Mouse (Mus musculus): ENCODE measurements around the gene Ankrd54. TPM values are rescaled to one million over a fixed set of nuclear protein-coding genes. Genes with fewer than 3 reads are reported as not detected.
A peak's percentile ranks its signal among the peaks of the same experiment; 100 is the strongest.

Gene Ankrd54
- polyA plus RNA-seq, 1 experiment from 2014 or later: 65.6 TPM

DNA sequence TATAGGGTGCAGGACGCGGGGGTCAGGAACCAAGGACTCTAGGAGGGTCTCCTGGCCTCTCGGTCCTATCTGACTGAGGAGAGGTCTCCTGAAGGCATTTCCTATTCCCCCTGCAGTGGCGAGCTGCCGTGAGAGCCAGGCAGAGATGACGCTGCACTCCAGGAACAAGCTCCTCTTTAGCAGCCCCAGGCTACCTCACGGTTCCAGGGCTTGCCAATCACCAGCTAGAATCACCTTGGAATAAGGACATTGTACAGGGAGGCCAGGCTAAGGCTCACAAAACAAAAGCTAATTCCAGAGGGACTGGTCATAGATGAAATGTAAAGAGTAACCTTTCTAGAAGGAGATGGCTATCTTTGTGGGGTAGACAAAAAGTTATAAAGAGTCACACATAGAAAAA lies 6.1 kb downstream of the Ankrd54 start:
- Histone ChIP-seq H3K27me3 (ENCODE audit: control insufficient read depth, insufficient read depth, low read length) (no peaks in the 10 kb centered on the region), H3K27ac (ENCODE audit: low read depth, low read length) (no peak overlapping the region), H3K4me1 (ENCODE audit: control insufficient read depth, insufficient read depth, low read length) (no peaks in the 10 kb centered on the region), H3K9me3 (ENCODE audit: control insufficient read depth, low read length) (no peaks in the 10 kb centered on the region), H3K4me3 (ENCODE audit: low read depth, low read length) (no peak overlapping the region), H3K4me2 (ENCODE audit: low read depth) (no peak overlapping the region), H3K36me3 (ENCODE audit: control insufficient read depth, insufficient read depth, low read length) (peaks cover 20% of the 10 kb centered on the region), H3K9ac (ENCODE audit: low read length) (no peak overlapping the region)
- no peak for DNase-seq (ENCODE audit: low spot score)
- WGBS: 90% methylated on average over 7 of the region's 7 CpGs
- no peak for ATAC-seq (ENCODE audit: insufficient read depth, low FRiP score, low TSS enrichment)

DNA sequence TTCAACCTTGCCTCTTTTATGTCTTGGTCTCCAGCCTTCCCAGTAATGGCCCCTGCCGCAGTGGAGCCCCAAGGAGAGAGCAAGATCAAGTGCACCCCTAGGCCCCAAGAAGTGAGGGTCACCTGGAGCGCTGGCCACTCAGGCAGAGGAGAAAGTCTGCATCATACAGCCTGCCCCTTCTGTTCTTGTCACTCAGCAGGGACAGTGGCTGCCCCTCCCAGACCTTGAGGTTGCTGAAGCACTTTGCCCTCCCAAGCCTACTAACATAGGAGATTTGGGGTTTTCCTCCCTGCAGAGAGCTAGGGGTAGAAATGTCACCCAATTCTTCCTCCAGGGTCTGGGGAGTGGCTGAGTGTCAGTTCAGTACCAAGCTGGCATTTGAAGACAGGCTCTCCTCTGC lies 10.3 kb downstream of the Ankrd54 start:
- H3K27ac ChIP-seq (ENCODE audit: low read depth, low read length): no peak overlapping the region
- H3K9me3 ChIP-seq (ENCODE audit: control insufficient read depth, low read length): no peaks in the 10 kb centered on the region
- no peak overlapping the region for H3K9ac ChIP-seq (ENCODE audit: low read length)
- no peak overlapping the region for H3K4me2 ChIP-seq (ENCODE audit: low read depth)
- H3K4me1 ChIP-seq (ENCODE audit: control insufficient read depth, insufficient read depth, low read length): peaks cover 3% of the 10 kb centered on the region; the same call in 1 of the 2 replicates
- ATAC-seq (ENCODE audit: insufficient read depth, low FRiP score, low TSS enrichment) (no peak), DNase-seq (ENCODE audit: low spot score) (no peak)
- no peaks in the 10 kb centered on the region for H3K27me3 ChIP-seq (ENCODE audit: control insufficient read depth, insufficient read depth, low read length)
- H3K4me3 ChIP-seq (ENCODE audit: low read depth, low read length): no peak overlapping the region
- peaks cover 16% of the 10 kb centered on the region for H3K36me3 ChIP-seq (ENCODE audit: control insufficient read depth, insufficient read depth, low read length)
- WGBS: 77% methylated on average over 2 of the region's 2 CpGs

DNA sequence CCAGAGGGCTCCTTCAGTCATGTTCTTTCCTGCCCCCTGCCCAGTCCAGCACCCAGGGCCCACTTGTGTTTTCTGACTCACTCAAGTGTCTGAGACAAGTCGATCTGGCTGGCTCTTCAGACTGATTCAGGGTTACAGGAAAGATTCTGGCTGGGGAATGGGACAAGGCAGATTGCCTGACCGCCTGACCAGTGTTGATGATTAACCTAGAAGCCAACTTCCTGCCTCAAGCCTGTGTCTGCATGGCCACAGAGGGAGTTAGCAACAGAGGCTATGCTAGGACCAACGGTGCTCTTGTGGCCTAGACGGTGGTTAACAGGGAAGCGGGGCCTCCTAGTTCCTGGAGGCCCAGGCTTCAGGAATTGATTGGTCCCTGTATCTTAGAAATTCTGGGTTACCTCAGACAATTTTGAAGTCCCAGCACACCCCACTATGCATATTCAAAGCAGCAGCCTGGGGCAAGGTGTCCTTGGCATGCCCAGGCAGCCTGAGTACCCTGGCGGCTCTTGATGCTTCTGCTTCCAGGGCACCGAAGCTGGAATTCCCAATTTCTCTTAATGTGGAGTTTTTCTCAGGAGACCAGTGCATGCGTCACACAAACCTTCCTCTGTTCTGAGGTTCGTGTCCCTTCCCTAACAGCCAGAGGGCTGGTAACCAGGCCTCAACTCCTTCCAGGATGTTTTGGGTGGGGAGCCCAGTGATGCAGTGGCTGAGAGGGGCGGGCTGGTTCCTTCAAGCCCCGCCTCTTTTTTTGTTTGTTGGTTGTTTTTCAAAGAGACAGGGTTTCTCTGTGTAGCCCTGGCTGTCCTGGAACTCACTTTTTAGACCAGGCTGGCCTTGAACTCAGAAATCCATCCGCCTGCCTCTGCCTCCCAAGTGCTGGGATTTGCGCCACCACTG lies 11.0 kb downstream of the Ankrd54 start:
- DNase-seq (ENCODE audit: low spot score): no peak
- H3K4me3 ChIP-seq (ENCODE audit: low read depth, low read length): no peak overlapping the region
- H3K4me2 ChIP-seq (ENCODE audit: low read depth): no peak overlapping the region
- H3K27me3 ChIP-seq (ENCODE audit: control insufficient read depth, insufficient read depth, low read length): no peaks in the 10 kb centered on the region
- no peak for ATAC-seq (ENCODE audit: insufficient read depth, low FRiP score, low TSS enrichment)
- peaks cover 3% of the 10 kb centered on the region; the same call in 1 of the 2 replicates for H3K4me1 ChIP-seq (ENCODE audit: control insufficient read depth, insufficient read depth, low read length)
- H3K27ac ChIP-seq (ENCODE audit: low read depth, low read length): no peak overlapping the region
- 77% methylated on average over 13 of the region's 13 CpGs for WGBS
- peaks cover 16% of the 10 kb centered on the region for H3K36me3 ChIP-seq (ENCODE audit: control insufficient read depth, insufficient read depth, low read length)
- no peaks in the 10 kb centered on the region for H3K9me3 ChIP-seq (ENCODE audit: control insufficient read depth, low read length)
- no peak overlapping the region for H3K9ac ChIP-seq (ENCODE audit: low read length)

DNA sequence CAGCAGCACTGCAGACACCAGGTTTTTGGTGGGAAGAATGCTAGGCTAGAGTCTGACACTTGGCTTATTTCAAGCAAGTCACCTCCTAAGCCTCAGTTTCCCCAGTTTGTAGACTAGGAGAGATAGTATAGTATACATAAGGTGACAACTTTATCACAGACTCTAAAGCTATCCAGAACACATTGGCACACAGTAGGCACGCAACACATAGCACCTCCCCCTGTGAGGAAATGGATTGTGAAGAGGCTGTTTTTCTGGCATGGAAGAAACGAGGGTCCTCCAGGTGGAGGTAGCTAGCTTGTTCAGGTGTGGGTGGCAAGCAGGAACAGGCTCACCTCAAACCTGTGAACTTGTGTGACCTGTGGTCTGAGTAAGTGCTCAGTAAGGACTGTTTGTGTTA lies 11.7 kb downstream of the Ankrd54 start:
- no peak overlapping the region for H3K4me2 ChIP-seq (ENCODE audit: low read depth)
- no peak overlapping the region for H3K27ac ChIP-seq (ENCODE audit: low read depth, low read length)
- H3K9ac ChIP-seq (ENCODE audit: low read length): no peak overlapping the region
- WGBS: 84% methylated on average over 2 of the region's 2 CpGs
- peaks cover 3% of the 10 kb centered on the region; the same call in 1 of the 2 replicates for H3K4me1 ChIP-seq (ENCODE audit: control insufficient read depth, insufficient read depth, low read length)
- DNase-seq (ENCODE audit: low spot score) (no peak), ATAC-seq (ENCODE audit: insufficient read depth, low FRiP score, low TSS enrichment) (no peak)
- H3K36me3 ChIP-seq (ENCODE audit: control insufficient read depth, insufficient read depth, low read length): peaks cover 16% of the 10 kb centered on the region
- H3K9me3 ChIP-seq (ENCODE audit: control insufficient read depth, low read length): no peaks in the 10 kb centered on the region
- H3K4me3 ChIP-seq (ENCODE audit: low read depth, low read length): no peak overlapping the region
- H3K27me3 ChIP-seq (ENCODE audit: control insufficient read depth, insufficient read depth, low read length): no peaks in the 10 kb centered on the region

DNA sequence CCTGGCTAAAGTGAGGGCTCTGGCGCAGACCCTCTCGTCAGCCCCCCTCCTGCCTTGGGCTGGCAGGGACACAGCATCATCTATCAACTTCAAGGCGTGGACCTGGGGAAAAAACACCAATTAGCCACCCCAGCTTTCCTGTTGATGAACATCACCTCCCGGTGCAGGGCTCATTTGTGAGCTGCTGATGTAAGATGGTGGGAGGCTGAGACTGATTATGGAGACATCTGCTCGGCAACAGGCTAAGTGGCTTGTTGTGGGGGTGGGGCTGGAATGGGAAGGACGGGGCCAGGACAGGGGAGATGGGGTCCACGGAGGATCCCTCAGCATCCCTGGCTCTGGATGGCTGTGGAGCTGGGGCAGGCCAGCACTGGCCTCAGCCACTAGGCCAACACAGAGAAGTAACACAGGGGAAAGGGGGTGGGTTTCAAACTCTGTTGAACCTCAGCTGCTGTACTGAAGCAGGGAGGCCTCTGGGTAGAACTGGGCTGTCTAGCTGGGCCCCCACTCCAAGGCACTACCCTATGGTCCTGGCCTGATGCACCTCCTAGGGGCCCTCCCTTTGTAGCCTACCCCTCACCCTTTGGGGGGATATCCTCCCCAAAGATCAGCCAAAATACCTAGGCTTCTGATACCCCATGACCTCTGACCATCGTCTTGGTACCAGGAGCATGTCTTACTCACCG lies 12.4 kb downstream of the Ankrd54 start:
- no peak for DNase-seq (ENCODE audit: low spot score)
- 56% methylated on average over 9 of the region's 9 CpGs for WGBS
- ATAC-seq (ENCODE audit: insufficient read depth, low FRiP score, low TSS enrichment): 0 out of 2 replicates have a peak, but pooled peaks have one; percentile 48
- Histone ChIP-seq H3K9me3 (ENCODE audit: control insufficient read depth, low read length) (no peaks in the 10 kb centered on the region), H3K36me3 (ENCODE audit: control insufficient read depth, insufficient read depth, low read length) (peaks cover 13% of the 10 kb centered on the region), H3K4me1 (ENCODE audit: control insufficient read depth, insufficient read depth, low read length) (peaks cover 3% of the 10 kb centered on the region; the same call in 1 of the 2 replicates), H3K9ac (ENCODE audit: low read length) (no peak overlapping the region; the same call in 1 of the 2 replicates), H3K27me3 (ENCODE audit: control insufficient read depth, insufficient read depth, low read length) (no peaks in the 10 kb centered on the region), H3K27ac (ENCODE audit: low read depth, low read length) (no peak overlapping the region), H3K4me2 (ENCODE audit: low read depth) (no peak overlapping the region), H3K4me3 (ENCODE audit: low read depth, low read length) (no peak overlapping the region)

DNA sequence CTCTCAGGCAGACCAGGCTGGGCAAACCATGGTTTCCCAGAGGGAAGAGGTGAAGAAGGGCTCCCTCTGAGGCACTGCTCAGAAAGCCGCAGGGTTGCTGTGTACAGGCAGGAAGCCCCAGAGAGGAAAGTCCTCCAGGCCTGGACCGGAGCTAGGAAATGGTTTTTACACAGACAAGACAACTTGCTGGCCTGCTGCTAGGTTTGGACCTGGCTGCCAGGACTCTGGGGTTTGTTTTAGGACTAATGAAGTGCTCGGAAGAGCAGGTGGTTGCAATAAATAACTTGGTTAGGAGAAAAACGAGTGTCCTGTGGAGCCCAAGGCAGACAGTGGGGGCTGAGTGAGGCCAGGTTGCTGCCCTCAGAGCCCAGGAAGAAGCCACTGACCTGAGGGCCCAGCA lies 14.5 kb downstream of the Ankrd54 start:
- Histone ChIP-seq H3K36me3 (ENCODE audit: control insufficient read depth, insufficient read depth, low read length) (no peaks in the 10 kb centered on the region; the same call in 1 of the 2 replicates), H3K4me1 (ENCODE audit: control insufficient read depth, insufficient read depth, low read length) (peaks cover 11% of the 10 kb centered on the region; the same call in 1 of the 2 replicates), H3K27me3 (ENCODE audit: control insufficient read depth, insufficient read depth, low read length) (peaks cover 7% of the 10 kb centered on the region), H3K27ac (ENCODE audit: low read depth, low read length) (no peak overlapping the region), H3K4me3 (ENCODE audit: low read depth, low read length) (no peak overlapping the region), H3K4me2 (ENCODE audit: low read depth) (no peak overlapping the region), H3K9me3 (ENCODE audit: control insufficient read depth, low read length) (no peaks in the 10 kb centered on the region), H3K9ac (ENCODE audit: low read length) (no peak overlapping the region)
- ATAC-seq (ENCODE audit: insufficient read depth, low FRiP score, low TSS enrichment) (no peak), DNase-seq (ENCODE audit: low spot score) (no peak)
- WGBS: 60% methylated on average over 4 of the region's 4 CpGs

DNA sequence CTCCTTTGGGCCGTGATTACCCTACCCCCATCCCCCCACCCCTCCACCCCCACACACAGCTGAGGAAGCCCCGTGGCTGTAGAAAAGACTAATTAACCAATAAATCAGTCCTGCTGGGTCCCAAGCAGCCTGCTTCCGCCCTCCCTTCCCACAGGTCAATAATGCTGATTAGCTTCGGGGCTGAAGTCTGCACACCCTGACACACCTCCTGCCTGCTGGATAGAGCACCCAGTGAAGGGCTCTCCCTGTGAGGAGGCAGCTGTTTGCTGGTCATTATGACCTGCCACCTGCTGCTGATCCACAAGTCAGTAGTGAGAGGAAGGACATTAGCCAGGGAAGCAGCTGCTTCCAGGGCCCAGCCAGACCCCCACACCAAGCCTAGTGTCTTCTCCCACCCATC lies 17.9 kb downstream of the Ankrd54 start:
- 0% methylated on average over 4 of the region's 4 CpGs for WGBS
- DNase-seq (ENCODE audit: low spot score) (peak; percentile 56), ATAC-seq (ENCODE audit: insufficient read depth, low FRiP score, low TSS enrichment) (peak; percentile 88)
- peaks cover 13% of the 10 kb centered on the region for H3K4me1 ChIP-seq (ENCODE audit: control insufficient read depth, insufficient read depth, low read length)
- H3K27ac ChIP-seq (ENCODE audit: low read depth, low read length): no peak overlapping the region
- peaks cover 33% of the 10 kb centered on the region for H3K27me3 ChIP-seq (ENCODE audit: control insufficient read depth, insufficient read depth, low read length)
- no peak overlapping the region for H3K9ac ChIP-seq (ENCODE audit: low read length)
- H3K4me3 ChIP-seq (ENCODE audit: low read depth, low read length): no peak overlapping the region
- H3K9me3 ChIP-seq (ENCODE audit: control insufficient read depth, low read length): no peaks in the 10 kb centered on the region
- H3K36me3 ChIP-seq (ENCODE audit: control insufficient read depth, insufficient read depth, low read length): no peaks in the 10 kb centered on the region
- no peak overlapping the region for H3K4me2 ChIP-seq (ENCODE audit: low read depth)

DNA sequence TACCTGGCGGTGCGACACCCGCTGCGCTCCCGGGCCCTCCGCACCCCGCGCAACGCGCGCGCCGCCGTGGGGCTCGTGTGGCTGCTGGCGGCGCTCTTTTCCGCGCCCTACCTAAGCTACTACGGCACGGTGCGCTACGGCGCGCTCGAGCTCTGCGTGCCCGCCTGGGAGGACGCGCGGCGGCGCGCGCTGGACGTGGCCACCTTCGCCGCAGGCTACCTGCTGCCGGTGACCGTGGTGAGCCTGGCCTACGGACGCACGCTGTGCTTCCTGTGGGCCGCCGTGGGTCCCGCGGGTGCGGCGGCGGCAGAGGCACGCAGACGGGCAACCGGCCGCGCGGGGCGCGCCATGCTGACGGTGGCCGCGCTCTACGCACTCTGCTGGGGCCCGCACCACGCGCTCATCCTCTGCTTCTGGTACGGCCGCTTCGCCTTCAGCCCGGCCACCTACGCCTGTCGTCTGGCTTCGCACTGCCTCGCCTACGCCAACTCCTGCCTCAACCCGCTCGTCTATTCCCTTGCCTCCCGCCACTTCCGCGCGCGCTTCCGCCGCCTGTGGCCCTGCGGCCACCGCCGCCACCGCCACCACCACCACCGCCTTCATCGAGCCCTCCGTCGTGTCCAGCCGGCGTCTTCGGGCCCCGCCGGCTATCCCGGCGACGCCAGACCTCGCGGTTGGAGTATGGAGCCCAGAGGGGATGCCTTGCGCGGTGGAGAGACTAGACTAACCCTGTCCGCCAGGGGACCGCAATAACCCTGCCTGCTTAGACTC lies 19.8 kb downstream of the Ankrd54 start:
- Histone ChIP-seq H3K4me1 (ENCODE audit: control insufficient read depth, insufficient read depth, low read length) (peaks cover 17% of the 10 kb centered on the region), H3K27ac (ENCODE audit: low read depth, low read length) (no peak overlapping the region), H3K36me3 (ENCODE audit: control insufficient read depth, insufficient read depth, low read length) (no peaks in the 10 kb centered on the region), H3K9me3 (ENCODE audit: control insufficient read depth, low read length) (no peaks in the 10 kb centered on the region), H3K27me3 (ENCODE audit: control insufficient read depth, insufficient read depth, low read length) (peaks cover 33% of the 10 kb centered on the region), H3K9ac (ENCODE audit: low read length) (peak overlapping the region; percentile 52), H3K4me3 (ENCODE audit: low read depth, low read length) (peak overlapping the region; percentile 47), H3K4me2 (ENCODE audit: low read depth) (peak overlapping the region; percentile 83)
- DNase-seq (ENCODE audit: low spot score): peak; percentile 42
- ATAC-seq (ENCODE audit: insufficient read depth, low FRiP score, low TSS enrichment): no peak
- WGBS: under 1% methylated on average over 76 of the region's 105 CpGs

Measured in neural tube, embryonic 11.5 days (tissue).